Mouse (Mus musculus) erythroblast, embryonic 14.5 days (primary cell): ENCODE measurements around the gene Miga1. TPM values are rescaled to one million over a fixed set of nuclear protein-coding genes. Genes with fewer than 3 reads are reported as not detected.

Experiments used
- H3K27me3 ChIP-seq: 2 replicates; pipeline ENCODE4 v1.6.1; 2012; ENCODE audit warnings: inconsistent platforms; ENCODE audit not compliant: control insufficient read depth
- H3K36me3 ChIP-seq: 2 replicates; pipeline ENCODE4 v1.6.1; 2012; ENCODE audit warnings: mild to moderate bottlenecking, inconsistent platforms; ENCODE audit not compliant: control insufficient read depth
- H3K4me1 ChIP-seq: 2 replicates; pipeline ENCODE4 v1.6.1; 2012; ENCODE audit warnings: inconsistent platforms; ENCODE audit not compliant: control insufficient read depth
- H3K4me3 ChIP-seq: replicated peaks from 2 replicates; pipeline ENCODE3; 2012; ENCODE audit warnings: moderate library complexity, mild to moderate bottlenecking, inconsistent platforms
- H3K9me3 ChIP-seq: 2 replicates; pipeline ENCODE4 v1.6.1; 2012; ENCODE audit warnings: low read length, inconsistent platforms, mixed read lengths; ENCODE audit not compliant: control insufficient read depth
- GATA1 ChIP-seq: IDR thresholded peaks from 2 replicates; pipeline ENCODE4 v1.6.1; 2012; ENCODE audit warnings: low read length, inconsistent platforms, mixed read lengths
- TAL1 ChIP-seq: IDR thresholded peaks from 3 replicates; pipeline ENCODE4 v1.6.1; 2012; ENCODE audit warnings: low read length, inconsistent platforms, mixed read lengths
- polyA plus RNA-seq: library from polyadenylated mRNA; stranded (reverse); fragments of >175 nt; gene quantifications from 2 replicates; pipeline ENCODE4 v1.2.3, GENCODE M21; 2012

The Miga1 gene
- polyA plus RNA-seq, 1 experiment, result 0.55 TPM

DNA sequence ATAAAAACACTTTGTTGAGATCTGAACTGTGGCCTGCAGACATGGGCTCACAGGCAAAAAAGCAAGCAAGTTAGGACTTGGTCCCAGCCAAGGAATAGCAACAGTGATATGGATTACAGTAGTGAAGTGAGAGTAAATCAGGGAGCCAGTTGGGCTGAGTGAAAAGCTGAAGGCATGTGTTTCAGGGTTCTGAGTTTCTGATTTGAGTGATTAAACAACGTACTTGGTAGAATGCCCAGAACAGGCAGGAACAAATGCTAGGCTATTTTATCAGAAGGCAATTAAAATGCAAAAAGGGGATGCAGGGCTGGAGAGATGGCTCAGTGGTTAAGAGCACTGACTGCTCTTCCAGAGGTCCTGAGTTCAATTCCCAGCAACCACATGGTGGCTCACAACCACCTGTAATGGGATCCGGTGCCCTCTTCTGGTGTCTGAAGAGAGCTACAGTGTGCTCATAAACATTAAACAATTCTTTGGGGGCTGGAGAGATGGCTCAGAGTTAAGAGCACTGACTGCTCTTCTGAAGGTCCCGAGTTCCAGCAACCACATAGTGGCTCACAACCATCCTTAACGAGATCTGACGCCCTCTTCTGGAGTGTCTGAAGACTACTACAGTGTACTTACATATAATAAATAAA lies 94.8 kb downstream of the Miga1 start:
- H3K4me3 ChIP-seq, result no peak overlapping the region
- H3K27me3 ChIP-seq, result peaks cover 2% of the 10 kb centered on the region; the same call in 1 of the 2 replicates
- peaks cover 5% of the 10 kb centered on the region; the same call in 1 of the 2 replicates for H3K9me3 ChIP-seq
- no peaks in the 10 kb centered on the region for H3K4me1 ChIP-seq
- TF ChIP-seq TAL1, result no peak
- TF ChIP-seq GATA1, result no peak
- H3K36me3 ChIP-seq, result peaks cover 8% of the 10 kb centered on the region; the same call in 1 of the 2 replicates

DNA sequence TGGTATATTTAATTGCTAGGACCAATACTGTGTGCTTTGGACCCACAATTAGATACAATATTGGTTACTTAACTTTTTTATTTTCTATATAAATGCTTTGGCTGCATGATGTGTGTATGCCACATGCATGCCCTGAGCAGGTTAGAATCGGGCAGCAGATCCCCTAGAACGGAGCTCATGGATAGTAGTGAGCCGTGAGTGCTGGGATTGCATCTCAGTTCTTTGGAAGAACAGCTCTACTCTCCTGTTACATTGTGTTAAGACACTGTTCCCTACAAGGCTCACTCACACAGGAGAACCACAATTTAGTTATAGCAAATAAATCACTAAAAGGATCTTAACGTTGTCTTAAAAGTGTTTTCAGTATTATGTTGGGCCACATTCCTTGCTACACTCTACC lies 96.9 kb downstream of the Miga1 start:
- peaks cover 5% of the 10 kb centered on the region; the same call in 1 of the 2 replicates for H3K9me3 ChIP-seq
- no peak overlapping the region for H3K4me3 ChIP-seq
- H3K36me3 ChIP-seq, result peaks cover 24% of the 10 kb centered on the region
- peaks cover 2% of the 10 kb centered on the region; the same call in 1 of the 2 replicates for H3K27me3 ChIP-seq
- TF ChIP-seq TAL1, result no peak
- no peak for TF ChIP-seq GATA1
- H3K4me1 ChIP-seq, result peaks cover 2% of the 10 kb centered on the region; the same call in 1 of the 2 replicates

DNA sequence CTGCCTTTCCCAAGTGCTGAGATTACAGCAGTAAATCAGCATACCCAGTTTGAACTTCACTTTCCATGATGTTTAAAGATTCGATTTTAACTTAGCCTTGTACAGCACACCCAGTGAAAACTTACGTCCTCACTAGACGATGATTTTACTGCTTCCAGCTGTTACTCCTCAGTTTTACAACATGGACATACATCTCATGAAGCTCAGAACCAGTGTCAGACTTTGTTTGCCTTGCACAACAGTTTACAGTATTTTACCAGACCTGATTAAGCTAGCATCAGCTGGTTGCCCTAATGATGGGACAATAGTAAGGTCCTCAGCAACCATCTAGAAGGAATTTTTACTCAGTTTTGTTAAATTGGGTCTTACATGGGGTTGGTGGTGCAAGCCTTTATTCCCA lies 99.1 kb downstream of the Miga1 start:
- peaks cover 5% of the 10 kb centered on the region; the same call in 1 of the 2 replicates for H3K9me3 ChIP-seq
- peaks cover 46% of the 10 kb centered on the region for H3K36me3 ChIP-seq
- TF ChIP-seq GATA1 (no peak), TAL1 (no peak)
- H3K4me1 ChIP-seq, result peaks cover 2% of the 10 kb centered on the region; the same call in 1 of the 2 replicates
- H3K27me3 ChIP-seq, result no peaks in the 10 kb centered on the region
- no peak overlapping the region for H3K4me3 ChIP-seq

DNA sequence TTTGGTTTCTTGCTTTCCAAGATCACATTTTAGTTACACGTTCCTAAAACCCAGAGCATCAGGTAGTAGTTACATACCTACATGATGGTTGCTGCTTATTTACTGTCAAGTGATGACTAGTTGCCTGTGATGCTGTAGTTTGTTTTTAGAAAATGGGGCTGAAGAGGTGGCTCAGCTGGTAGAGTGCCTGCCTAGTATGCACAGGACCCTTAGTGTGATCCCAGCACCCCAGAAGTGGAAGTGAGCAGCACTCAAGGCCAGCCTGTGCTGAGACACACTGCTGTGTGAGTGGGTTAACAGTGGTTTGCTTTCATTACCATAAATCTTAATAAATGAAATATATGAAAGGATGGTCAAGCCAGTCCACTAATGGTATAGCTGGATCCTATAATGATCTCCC lies 100.6 kb downstream of the Miga1 start:
- TF ChIP-seq TAL1 (no peak), GATA1 (no peak)
- peaks cover 62% of the 10 kb centered on the region for H3K36me3 ChIP-seq
- H3K4me1 ChIP-seq, result peaks cover 2% of the 10 kb centered on the region; the same call in 1 of the 2 replicates
- no peaks in the 10 kb centered on the region for H3K9me3 ChIP-seq
- H3K4me3 ChIP-seq, result no peak overlapping the region
- H3K27me3 ChIP-seq, result no peaks in the 10 kb centered on the region

DNA sequence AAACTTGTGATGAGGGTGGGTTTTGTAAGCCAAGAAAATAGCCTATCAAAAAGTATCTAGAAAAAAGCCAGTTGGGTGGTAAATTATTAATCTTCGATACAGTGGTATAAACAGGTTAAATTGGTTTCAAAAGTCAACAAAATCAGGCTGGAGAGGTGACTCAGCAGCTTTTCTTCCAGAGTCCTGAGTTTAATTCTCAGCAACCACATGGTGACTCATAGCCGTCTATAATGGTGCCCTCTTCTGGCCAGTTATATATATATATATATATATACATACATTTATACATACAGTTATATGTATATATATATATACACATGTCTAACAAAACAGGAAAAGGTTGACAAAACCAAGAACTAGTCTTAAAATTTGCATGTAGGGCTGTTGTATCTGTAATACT lies 101.4 kb downstream of the Miga1 start:
- no peaks in the 10 kb centered on the region for H3K27me3 ChIP-seq
- H3K4me3 ChIP-seq, result no peak overlapping the region
- no peaks in the 10 kb centered on the region for H3K9me3 ChIP-seq
- H3K4me1 ChIP-seq, result peaks cover 2% of the 10 kb centered on the region; the same call in 1 of the 2 replicates
- peaks cover 69% of the 10 kb centered on the region for H3K36me3 ChIP-seq
- no peak for TF ChIP-seq TAL1
- no peak for TF ChIP-seq GATA1

DNA sequence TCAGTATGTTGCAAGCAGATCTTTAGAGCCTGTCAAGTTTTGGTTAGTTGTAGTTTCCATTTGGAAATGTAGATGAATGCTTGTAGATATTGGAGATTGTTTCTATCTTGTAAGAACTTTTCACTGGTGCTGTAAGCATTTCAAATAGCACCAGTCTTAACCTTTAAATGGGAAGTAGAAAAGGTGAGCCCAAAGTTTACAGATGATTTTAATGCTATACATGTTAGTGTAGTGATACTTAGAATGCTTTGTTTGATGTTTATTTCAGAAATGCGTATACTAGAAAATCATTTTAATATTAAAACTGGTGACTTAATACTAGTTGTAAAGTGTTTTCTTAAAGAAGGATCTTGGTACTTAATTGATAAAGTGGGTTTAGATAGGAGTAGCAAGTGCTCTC lies 104.4 kb downstream of the Miga1 start:
- Histone ChIP-seq H3K27me3 (no peaks in the 10 kb centered on the region), H3K9me3 (no peaks in the 10 kb centered on the region), H3K4me1 (peaks cover 8% of the 10 kb centered on the region), H3K4me3 (no peak overlapping the region), H3K36me3 (peaks cover 94% of the 10 kb centered on the region)
- no peak for TF ChIP-seq TAL1
- TF ChIP-seq GATA1, result no peak

DNA sequence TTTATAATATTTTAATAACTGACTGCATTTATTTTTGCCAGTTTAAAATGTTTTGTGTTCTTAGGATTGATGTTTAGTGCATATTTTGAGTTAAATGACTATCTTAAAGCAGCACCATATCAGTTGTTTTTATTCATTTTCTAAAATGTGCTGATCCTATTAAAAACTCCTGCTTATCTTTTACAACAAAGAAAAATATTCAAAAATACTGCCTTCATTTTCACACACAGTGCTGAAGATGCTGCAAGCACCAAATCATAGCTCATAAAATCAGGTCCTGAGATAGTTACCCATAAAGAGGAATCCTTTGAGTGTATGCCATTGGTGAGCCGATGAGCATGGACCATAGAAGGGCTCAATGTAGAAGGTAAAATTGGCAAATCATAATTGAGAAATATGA lies 105.0 kb downstream of the Miga1 start:
- H3K4me3 ChIP-seq, result no peak overlapping the region
- no peaks in the 10 kb centered on the region for H3K9me3 ChIP-seq
- H3K36me3 ChIP-seq, result peaks cover 97% of the 10 kb centered on the region
- H3K27me3 ChIP-seq, result no peaks in the 10 kb centered on the region
- H3K4me1 ChIP-seq, result peaks cover 11% of the 10 kb centered on the region
- TF ChIP-seq GATA1 (no peak), TAL1 (no peak)

DNA sequence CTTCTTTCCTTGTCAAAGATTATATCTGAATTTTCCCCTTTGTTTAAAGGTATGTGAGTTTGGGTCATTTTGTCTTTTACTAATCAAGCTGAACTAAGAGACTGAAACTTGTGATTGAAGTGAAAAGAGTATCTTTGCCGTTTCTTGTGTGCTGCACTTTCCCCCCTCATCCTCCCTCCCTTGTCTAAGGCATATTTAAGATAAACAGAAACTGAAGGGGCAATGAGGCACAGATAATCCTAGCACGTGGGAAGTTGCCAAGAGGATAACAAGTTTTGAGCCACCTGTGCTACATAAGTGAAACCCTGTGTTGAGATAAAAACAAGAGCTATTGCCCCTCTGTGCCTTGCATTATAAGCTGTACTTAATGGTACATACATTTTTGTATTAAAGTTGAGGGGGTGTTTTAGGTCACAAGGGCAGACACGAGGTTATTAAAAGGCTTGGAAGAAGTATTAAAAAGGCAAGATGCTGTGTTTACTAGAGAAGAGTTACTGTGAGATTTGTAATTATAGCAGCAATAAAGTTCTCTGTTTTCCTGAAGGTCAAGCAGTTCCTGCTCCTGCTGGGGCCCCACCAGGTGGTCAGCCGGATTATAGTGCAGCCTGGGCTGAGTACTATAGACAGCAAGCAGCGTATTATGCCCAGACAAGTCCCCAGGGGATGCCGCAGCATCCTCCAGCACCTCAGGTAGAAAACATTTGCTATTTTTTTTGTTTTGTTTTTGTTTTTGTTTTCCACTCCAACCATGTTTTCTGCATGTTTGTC lies 108.7 kb downstream of the Miga1 start:
- peaks cover 14% of the 10 kb centered on the region for H3K4me1 ChIP-seq
- no peak overlapping the region for H3K4me3 ChIP-seq
- peak; percentile 32; the same call in 1 of the 3 replicates for TF ChIP-seq TAL1
- TF ChIP-seq GATA1, result no peak
- H3K9me3 ChIP-seq, result no peaks in the 10 kb centered on the region
- H3K27me3 ChIP-seq, result no peaks in the 10 kb centered on the region
- peaks cover 98% of the 10 kb centered on the region for H3K36me3 ChIP-seq

DNA sequence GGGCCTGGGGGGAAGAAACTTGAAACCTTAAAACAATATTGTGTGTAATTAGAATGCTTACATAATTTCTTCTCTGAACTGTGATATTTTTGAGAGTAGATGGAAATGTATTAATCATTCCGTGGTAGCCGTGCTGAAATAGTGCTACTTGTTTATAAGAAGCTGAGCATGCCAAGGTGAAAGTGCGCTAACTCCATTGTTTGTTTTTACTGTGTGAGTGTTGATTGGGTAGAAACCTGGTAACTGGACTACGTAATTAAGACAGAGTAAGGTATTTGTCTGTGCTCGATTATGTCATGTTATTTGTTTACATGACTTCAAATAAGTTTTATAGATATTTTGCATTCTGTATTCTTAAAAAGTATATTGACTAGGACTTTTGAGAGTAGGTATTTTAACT lies 110.9 kb downstream of the Miga1 start:
- Histone ChIP-seq H3K27me3 (no peaks in the 10 kb centered on the region), H3K36me3 (peaks cover 98% of the 10 kb centered on the region), H3K4me3 (no peak overlapping the region), H3K4me1 (peaks cover 14% of the 10 kb centered on the region), H3K9me3 (no peaks in the 10 kb centered on the region)
- no peak for TF ChIP-seq GATA1
- TF ChIP-seq TAL1, result no peak
